Mouse (Mus musculus) A20 (cell line): ENCODE data around the gene Pgc.

ENCODE experiments used
- DNase-seq: peaks from one replicate; pipeline ENCODE4 v3.0.0-alpha.2; 2011; ENCODE audit warnings: low read depth, low spot score

Pgc gene

DNA sequence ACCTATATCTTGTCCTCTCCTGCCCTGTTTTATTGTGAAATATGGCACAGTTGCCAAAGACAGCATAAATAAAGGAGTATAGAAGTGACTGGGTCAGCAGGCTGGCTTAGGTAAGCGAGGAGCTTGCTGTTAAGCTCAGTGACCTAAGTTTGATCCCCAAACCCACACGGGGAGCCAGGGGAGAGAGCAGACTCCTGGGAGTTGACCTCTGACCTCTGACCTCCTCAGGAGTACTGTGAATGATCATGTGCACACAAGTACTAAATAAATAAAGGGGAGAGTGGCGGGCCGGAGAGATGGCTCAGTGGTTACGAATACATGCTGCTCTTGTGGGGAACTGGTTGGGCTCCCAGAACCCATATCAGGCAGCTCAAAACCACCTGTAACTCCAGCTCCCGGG is 23.5 kb downstream of the Pgc start:
- no peak for DNase-seq

DNA sequence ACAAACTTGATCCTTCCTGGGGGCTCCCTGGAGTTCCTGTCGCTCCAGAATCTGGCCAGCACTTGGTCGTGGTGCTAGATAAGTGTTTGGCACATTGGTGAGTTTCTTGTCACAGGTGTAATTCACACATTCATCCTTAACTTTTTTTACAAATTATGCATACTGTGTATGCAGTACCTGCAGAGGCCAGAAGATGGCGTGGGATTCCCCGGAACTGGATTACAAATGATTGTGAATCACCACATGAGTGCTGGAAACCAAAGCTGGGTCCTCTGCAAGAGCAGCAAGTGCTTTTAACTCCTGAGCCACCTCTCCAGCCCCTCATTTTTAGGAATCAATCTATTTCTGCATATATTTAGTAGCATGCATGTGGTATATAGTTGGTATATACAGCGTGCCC is 25.2 kb downstream of the Pgc start:
- no peak for DNase-seq

DNA sequence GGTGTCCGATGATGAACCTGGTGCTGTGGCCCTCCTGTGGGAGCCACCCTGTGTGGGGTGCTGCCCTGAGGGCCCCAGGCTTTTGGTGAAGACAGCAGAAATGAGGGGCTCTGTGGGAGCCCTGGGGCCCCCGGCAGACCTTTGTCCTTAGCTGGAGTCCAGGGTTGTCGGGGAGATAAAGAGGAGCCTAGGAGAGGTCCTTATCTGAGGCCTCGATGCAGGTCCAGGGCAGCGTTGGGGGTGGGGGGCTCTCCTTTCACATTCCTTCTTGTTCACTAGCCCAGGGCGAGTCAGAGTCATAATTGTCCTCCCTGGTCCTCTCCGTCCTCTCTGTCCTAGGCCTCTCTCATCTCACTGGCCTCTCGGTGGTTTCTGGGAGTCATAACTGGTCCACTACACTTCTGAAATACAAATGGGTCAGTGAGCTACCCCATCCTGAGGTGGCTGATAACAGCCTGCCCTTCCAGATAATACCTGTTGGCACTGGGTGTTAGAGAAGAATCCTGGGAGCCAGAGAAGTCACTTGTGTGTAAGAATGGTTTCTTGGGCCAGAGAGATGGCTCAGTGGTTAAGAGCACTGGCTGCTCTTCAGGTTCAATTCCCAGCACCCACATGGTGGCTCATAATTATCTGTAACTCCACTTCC is 26.6 kb downstream of the Pgc start:
- DNase-seq = no peak

DNA sequence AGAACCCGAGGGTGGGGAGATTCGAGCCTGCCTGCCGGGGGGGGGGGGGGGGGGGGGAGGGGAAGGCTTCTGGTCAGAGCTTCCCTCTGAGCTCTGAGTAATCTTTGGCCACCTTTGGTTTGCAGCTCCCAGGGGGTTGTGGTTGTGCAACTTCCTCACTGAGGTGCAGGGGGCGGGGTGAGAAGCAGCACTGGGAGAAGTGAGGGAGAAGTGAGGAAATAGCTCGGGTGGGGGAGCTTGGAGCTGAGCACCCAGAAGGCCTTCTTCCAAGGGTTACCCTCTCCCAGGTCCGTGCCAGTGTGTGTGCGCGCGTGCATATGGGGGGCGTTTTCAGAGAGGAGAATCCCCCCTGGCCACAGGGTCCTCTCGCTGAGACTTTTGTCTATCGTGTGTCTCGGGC is 27.6 kb downstream of the Pgc start:
- peak; percentile 71 for DNase-seq

DNA sequence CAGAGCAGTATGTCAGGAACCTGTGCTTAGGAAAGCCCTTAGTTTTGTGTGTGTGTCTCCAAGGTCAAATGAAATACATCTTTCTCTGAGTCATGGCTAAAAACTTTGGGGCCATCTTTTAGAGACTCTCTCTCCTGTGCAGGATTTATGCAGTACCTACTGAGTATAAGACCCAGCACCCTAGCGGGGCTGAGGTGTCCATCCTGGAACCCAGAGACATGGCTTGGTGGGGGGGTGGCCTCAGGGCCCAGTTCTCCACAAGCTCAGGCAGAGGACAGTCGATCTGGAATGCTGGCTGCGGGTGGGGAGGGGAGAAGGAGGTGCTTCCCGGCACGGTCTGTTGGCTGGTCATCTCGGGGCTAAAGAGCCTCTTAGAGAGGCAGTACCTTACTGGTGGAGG is 29.7 kb downstream of the Pgc start:
- no peak for DNase-seq

DNA sequence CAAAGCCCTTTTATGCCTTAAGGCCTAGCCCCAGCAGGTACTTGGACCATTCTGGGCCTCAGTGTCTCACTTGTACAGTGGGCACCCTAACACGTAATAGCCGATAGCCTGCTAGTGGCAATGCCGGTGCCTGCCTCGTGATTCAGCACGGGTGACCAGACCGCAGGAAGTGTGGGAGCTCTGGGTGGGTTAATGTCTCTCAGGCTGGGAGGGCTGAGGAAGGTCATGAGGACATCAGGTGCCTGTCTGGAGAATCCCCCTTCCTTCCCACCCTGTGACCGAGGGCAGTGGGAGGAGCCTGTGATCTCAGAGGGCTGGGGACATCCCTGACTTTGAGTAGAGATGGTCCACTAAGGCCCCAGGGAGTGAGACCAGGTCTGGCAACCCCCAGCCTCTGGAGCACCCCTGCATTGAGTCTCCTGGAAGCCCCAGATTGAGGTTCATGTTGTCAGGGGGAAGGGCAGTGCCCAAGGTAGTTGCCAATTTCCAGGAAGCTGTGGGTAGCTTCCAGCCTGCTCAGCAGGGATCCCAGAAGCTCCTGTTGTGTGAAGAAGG is 30.5 kb downstream of the Pgc start:
- DNase-seq = no peak

DNA sequence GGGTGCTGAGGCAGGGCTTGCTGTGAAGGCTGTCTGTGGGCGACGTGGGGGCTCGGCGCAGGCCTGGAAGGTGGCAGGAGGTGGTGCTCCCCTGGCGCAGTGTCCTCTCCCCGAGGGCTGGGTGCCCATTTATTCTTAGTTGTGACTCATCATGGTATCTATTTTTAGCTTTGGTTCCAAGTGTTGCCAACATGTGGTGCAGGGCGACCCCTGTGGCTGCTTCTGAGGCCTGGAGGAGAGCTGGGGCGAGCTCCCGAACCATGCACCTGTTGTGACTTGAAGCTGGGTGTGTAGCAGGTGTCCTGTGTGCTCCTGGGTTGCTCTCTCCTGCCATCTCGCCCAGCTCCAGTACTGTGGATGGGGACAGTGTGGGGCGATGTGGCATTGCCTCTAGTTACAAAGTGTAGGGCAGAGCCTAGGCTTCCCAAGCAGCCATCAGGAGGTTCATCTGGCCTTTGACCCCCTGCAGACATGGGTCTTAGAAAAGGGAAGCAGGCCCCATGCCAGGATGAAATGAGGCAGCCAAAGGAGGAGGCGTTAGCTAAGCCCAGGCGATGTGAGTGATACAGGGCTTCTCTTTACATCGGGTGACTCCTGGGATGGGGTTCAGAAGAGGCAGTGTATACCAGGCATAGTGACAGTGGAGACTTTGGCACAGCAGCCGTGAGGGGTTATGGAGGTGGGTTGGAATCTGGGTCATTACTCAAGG is 33.2 kb downstream of the Pgc start:
- peak; percentile 72 for DNase-seq

DNA sequence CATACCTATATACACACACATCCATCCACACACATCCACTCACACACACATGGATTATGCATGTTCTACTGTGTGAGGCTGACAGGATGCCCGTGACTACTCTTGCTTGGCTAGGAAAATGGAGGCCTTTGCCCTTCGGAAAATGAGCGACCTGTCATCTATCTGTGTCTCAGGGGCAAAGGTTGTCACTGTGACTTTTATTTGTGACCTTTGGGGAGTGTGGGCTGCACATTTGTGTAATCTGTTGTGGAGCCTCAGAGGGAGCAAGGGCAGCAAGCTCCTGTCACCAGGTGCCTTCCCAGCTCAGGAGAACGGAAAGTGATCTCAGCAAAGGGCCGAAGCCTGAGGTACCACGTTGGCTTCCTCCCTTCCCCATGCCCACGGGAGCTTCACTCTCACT is 35.4 kb downstream of the Pgc start:
- DNase-seq = no peak

DNA sequence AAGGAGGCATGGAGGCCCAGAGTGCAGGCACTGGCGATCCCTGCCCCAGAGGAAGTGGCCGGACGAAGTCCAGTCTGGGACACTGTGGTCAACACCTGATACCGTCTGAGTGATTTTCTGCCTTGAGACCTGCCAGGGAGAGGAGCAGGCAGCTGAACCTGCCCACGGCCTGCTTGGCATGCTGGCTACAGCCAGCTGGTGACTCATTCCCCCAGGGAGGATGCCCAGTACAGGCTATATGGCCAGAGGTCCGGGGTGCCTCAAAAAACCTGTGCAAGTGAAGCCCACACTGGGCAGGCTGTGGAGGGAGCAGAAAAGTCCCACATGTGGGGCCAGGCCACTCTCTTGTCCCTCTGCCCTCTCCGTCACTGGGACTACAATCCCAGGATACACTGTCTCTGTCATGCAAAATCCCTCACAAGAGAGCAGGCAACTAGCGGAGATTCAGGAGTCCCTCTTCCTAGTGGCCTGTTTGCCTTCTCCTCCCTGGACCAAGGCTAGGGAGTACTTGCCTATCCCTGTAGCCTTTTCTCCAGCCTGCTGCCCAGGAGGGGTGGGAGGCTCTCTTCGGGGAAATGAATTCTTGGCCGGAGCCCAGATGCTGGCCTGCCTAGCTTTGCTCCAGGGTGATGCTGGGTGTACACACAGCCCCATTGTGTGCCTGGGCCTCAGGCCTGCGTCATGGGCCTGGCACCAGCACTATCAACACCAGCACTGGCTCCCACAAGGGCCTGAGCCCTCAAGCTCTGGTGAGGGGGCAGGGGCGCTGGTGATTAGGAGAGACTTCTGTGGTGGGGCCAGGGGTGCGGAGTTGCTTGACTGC is 36.1 kb downstream of the Pgc start:
- no peak for DNase-seq

DNA sequence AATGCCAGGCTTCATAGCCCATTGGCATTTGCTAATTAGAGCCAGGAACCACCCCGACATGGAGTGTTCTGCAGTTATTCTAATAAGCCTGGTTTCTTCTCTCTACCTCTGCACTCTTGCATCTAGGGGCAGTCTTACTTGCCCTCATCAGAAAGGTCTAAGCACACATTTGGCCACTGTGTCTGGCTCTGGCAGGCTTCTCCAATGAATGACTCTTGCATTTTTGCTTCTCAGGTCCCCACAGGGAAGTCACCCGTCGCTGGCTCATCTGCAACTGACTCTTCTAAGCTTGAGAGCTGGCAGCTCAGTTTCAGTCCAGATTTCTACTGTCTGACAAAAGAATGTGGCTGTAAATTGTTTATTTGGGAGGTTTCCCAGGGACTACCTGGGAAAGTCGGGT is 39.3 kb downstream of the Pgc start:
- DNase-seq = peak; percentile 61

DNA sequence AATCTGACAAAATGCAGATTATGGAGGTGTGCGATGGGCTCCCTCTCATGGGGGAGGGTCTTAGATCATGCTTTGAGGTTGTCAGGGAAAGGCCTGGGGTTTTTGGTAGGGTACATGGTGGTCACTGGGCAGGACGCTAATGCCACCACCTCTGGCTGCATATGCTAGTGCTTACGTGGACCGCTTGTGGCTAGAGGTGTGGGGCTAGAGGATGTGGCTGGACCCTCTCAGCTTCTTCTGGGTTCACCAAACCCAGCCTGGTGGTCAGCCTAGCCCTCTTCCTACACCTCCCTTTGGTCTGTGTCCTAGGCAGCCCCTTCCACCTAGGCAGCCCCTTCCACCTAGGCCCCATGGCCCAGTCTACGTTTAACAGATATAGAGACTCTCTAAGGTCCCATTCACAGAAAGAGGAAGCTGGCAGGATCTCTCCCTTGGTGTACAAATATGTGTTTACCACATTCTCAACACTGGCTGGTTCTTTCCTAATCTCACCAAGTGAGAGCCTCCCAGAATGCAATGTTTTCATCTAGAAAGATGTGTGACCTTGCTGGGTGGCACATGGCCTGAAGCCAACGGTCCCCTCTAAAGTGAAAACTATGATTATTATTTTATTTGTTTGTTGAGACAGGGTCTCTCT is 39.9 kb downstream of the Pgc start:
- DNase-seq = peak; percentile 84

DNA sequence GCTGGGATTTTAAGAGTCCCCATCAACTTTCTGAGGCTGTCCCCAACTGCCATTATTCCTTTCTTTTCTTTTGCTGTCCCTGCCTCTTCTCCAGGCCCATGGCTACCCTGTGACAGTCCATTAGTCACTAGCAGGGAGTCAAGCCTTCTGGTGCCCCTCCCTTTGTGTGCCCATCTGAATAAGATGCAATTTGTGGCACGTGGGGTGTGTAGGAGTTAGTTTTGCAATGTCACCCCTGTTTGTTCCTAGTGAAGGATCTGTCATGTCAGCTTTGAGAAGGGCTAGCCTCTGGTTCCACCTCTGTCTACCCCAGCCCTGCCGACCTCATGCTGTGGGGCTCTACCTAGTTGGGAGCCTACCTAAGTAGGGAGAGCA is 40.4 kb downstream of the Pgc start:
- no peak for DNase-seq

DNA sequence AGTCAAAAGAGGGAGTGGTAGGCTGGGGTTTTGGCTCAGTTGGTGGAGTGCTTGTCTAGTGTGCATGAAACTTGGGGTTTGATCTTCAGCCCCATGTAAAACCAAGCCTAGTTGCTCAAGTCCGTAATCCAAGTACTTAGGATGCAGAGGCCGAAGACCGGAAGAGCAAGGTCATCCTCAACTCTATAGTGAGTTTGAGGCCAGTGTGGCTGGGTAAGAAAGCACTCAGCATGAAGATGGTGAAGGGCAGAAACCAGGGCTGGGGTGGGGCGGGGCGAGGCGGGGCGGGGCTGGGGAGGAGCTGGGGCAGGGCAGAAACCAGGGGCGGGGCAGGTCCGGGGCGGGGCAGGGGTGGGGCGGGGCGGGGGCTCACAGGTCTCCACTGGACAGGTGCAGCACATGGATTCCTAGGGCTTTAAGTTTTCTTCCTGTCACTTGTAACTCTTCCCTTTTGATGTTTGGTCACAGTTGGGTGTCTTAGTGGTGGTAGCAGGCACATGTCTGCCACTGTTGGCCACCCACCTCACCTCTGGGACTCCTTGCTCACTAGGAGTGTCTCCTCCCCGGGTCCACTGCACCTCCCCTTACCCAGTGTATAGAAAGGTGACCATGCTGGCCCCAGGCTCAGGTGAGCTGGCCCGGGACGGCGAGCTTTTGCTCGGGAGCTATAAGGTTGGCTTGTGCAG is 41.0 kb downstream of the Pgc start:
- peak; percentile 83 for DNase-seq

DNA sequence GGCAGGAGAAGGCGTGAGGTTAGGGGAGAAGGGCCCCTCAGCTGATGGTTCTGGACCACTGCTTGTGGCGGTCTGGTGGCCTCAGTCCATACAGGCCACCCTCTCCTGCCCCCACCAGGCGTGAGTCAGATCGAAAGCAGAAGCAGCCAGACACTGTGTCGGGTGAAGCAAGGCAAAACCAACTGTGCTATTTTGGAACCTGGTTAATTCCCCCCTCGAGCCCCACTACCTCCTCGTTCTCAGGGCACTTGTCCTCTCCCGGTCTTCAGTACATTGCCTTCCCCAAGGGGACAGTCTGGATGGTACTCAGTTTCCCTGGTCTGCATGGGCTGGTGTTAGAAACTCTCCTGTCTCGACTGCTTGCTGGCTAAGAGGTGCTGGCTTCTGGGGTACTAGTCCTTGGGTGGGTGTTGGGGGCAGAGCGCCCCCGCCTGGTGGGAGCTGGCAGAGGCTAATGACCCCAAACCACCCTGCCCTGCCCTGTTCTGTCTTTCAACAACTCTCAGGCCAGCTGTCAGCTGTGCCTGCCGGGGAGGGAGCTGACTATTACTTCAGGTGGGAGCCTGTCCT is 42.1 kb downstream of the Pgc start:
- peak; percentile 98 for DNase-seq

DNA sequence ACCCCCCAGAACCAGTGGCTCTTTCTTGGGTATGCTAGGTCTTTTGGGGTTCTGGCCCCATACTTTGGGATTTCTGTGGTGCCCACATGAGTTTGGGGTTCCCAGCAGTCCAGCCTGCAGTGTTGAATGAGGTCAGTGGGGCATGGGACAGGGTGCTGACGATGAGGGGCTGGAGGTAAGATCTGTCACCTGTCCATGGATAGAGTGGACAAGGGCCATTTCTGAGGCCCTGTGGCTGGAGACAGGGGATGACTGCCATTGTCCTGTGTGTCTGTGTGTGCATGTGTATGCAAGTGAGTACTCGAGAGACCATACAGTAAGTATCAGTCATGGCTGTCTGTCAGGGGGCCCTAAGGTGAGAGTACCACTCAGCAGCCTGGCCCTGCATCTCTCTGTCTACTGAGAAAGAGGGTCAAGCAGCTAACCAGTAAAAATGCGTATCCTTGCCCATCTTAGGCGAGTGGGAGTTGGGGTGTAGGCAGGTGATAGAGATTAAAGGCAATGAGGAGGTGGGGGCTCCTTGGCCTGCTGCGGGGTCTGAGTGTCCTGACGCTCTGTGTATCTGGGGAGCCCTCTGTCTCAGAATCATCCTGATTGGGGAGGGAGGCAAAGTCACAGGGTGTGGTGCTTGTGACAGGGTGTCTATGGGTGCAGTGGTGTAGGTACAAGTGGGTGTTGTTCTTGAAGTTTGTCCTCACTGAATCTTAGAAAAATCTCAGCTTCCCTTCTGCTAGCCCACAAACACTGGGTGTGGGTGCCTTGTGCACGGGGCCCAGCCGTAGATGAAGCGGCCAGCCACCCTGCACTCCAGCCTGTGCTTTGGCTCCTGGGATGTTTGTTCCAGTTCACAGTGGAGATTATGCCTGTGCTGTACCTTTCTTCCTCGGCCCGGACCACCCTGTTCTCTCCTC is 43.0 kb downstream of the Pgc start:
- peak; percentile 48 for DNase-seq

DNA sequence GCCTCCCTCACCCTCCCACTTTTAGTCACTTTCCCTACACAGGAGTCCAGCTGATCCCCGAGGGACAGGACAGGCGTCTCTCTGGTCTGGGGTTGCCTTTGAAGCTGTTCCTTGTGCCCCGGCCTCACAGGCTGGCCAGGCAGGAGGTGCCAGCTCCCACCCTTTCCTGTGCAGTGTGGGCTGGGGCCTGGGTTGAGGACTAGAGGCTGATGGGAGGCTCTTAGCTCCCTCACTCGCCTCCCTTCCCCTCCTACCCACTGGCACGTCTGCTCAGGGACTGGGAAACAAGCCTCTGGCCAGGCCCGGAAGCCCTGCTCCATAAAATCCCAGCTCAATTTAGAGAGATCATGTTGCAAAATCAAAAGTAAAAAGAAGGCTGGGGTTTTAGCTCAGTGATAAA is 47.0 kb downstream of the Pgc start:
- DNase-seq = no peak

DNA sequence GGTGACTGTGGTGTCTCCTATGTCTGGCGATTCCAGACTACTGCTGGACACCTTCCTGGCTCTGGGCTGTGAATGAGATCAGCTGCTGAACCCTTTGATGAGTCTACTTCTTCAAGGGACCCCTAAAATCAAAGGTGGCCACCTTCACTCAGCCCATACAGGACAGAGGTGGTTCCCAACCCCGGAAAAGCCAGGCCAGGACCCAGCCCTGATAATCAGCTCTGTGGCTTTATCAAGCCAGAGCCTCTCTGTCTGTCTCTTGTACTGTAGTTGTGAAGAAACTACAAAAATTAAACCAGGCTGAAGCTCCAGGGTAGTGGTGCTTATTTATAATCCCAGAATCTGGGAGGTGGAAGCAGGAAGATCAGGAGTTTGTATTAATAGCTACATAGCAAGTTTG is 50.5 kb downstream of the Pgc start:
- DNase-seq = no peak

DNA sequence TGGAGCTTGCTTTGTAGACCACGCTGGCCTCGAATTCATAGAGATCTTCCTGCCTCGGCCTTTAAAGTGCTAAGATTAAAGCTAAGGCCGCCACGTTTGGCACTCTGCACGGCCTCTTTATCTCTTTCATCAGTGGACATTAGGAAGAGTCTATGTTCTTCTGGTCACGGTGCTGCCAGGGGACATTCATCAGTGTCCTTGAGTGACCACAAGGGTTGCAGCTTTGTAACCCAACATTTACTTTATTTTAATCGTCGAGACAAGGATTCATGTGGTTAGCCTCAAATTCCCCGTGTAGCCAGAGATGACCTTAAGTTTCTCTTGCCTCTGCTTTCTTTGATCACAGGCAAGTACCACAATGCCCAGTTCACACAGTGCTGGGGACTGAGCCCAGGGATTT is 53.8 kb downstream of the Pgc start:
- no peak for DNase-seq

DNA sequence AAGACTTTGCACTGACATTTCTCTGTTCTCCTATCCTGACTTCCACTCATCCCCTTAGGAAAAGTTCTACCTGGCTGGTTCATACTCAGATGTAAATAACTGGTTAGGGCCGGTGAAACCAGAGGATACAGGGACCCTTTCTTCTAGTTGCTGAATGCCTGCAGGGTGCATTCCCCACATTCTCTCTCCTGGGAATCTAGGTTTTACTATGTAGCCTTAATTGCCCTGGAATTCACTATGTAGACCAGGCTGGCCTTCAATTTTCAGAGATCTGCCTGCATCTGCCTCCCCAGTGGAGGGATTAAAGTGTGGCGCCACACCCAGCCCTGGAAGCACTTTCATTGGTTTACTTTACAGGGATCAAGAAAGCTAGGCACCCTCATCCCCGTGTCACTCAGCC is 55.8 kb downstream of the Pgc start:
- DNase-seq = no peak
